Mouse (Mus musculus): ENCODE measurements around the gene Pimreg.
A peak's percentile ranks its signal among the peaks of the same experiment; 100 is the strongest.

Pimreg gene

GRCm38 (mm10) chr11:72041768-72042607 is at the start of gene Pimreg:
Gene Pimreg (plus strand): TSS chr11:72042032.
- peak; percentile 90 for DNase-seq

GRCm38 (mm10) chr11:71992438-71992837 is 49.4 kb upstream of the Pimreg start:
- DNase-seq, result no peak

GRCm38 (mm10) chr11:71995968-71996511 is 45.8 kb upstream of the Pimreg start:
- DNase-seq, result peak; percentile 86

- DNase-seq, result no peak
Measured at GRCm38 (mm10) chr11:71996805-71997204, 45.0 kb upstream of the Pimreg start.

GRCm38 (mm10) chr11:72000194-72000593 is 41.6 kb upstream of the Pimreg start:
- no peak for DNase-seq

- peak; percentile 41 for DNase-seq
Measured at GRCm38 (mm10) chr11:72002138-72002853, 39.5 kb upstream of the Pimreg start.

- DNase-seq, result no peak
Measured at GRCm38 (mm10) chr11:72003171-72003570, 38.7 kb upstream of the Pimreg start.

- DNase-seq, result no peak
Measured at GRCm38 (mm10) chr11:72005547-72005946, 36.3 kb upstream of the Pimreg start.

- DNase-seq, result no peak
Measured at GRCm38 (mm10) chr11:72010367-72010766, 31.5 kb upstream of the Pimreg start.

GRCm38 (mm10) chr11:72010940-72011722 is 30.7 kb upstream of the Pimreg start:
- DNase-seq, result no peak

- no peak for DNase-seq
Measured at GRCm38 (mm10) chr11:72011955-72012354, 29.9 kb upstream of the Pimreg start.

GRCm38 (mm10) chr11:72014674-72015073 is 27.2 kb upstream of the Pimreg start:
- no peak for DNase-seq

- DNase-seq, result no peak
Measured at GRCm38 (mm10) chr11:72016518-72017252, 25.1 kb upstream of the Pimreg start.

- no peak for DNase-seq
Measured at GRCm38 (mm10) chr11:72017253-72017601, 24.6 kb upstream of the Pimreg start.

GRCm38 (mm10) chr11:72021015-72021414 is 20.8 kb upstream of the Pimreg start:
- no peak for DNase-seq

- DNase-seq, result no peak
Measured at GRCm38 (mm10) chr11:72022827-72023226, 19.0 kb upstream of the Pimreg start.

- DNase-seq, result peak; percentile 29
Measured at GRCm38 (mm10) chr11:72023581-72023980, 18.3 kb upstream of the Pimreg start.

- peak; percentile 83 for DNase-seq
Measured at GRCm38 (mm10) chr11:72024193-72024781, 17.5 kb upstream of the Pimreg start.

GRCm38 (mm10) chr11:72025843-72026242 is 16.0 kb upstream of the Pimreg start:
- peak; percentile 30 for DNase-seq

- no peak for DNase-seq
Measured at GRCm38 (mm10) chr11:72026516-72026915, 15.3 kb upstream of the Pimreg start.

- DNase-seq, result no peak
Measured at GRCm38 (mm10) chr11:72027836-72028235, 14.0 kb upstream of the Pimreg start.

- peak; percentile 54 for DNase-seq
Measured at GRCm38 (mm10) chr11:72029143-72029542, 12.7 kb upstream of the Pimreg start.

Data from lung, postnatal 10 days (tissue).